Mouse (Mus musculus) embryo, embryonic 9.5 days (tissue): ENCODE data around the gene Gria3.

Source experiments
- DNase-seq: peaks from one replicate; pipeline ENCODE4 v3.0.0-alpha.2; 2017; ENCODE audit errors: extremely low spot score

Gria3 gene

DNA sequence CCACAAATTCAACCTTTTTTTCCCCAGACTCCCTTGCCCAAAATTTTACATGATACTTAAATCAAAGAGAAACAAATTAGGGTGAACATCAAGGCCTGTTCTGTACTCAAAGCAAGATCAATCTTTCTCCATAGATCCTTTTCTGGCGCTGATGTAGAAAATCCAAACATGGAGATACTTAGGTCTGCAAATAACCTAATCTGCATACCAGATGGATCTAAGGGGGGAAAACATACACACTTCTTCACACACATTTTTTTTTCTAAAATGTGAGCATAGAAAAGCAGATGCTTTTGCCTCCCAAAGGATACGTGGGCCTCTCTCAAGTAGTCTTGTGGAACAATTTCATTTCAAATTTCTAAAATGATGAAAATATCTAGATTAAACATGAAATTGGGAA lies 164.2 kb downstream of the Gria3 start:
- no peak for DNase-seq

DNA sequence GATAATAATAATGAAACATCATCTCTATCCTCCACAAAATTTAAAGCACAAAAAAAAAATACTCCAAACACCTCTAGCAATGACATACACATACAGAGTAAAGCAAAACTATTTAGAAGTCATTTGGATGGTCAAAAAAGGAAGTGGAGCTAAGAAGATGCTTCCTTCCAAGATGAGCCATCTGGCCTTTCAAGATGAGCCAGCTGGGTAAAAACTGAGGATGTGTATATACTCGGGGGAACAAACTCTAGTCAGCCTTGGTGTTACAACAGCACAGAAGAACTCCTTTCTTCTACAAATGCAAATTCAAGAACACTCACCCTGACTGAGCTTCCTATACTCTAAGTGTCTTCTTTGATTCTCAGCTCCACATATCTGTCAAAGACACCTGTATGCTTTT lies 172.4 kb downstream of the Gria3 start:
- no peak for DNase-seq

DNA sequence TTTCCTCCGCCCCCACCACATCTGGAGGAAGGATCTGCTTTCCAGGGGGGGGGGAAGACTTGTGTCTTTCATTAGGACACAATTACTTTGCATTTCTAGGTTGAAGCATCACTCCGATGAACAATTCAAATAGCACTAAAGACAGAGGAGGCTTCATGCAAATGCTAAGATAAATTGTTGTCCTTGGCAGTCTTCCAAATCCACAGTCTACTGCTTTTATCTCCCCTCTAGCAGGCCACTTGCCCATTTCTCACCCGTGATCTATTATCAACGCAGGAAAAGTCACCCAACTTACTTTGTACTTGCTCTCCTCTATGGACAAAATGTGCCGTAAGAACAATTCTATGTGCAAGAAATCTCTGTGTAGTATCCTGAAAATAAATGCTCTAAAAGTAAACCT lies 178.1 kb downstream of the Gria3 start:
- DNase-seq = no peak

DNA sequence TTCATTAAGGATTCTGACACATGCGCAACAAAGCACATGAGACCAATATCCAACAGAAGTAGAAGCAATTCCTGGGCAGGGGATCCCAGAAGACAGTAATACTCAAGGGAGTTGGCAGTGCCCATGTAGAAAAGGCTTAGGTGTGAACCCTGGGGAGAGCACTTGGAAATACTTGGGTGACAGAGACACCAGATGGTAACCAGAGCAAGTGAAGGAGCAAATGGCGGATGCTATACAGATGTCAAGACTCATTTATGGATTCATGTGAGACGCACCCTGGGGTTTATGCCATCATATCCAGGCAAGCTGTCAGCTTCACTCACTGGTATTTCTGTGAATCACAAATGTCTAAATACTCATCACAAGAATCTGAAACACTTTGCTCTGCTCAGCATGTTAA lies 187.0 kb downstream of the Gria3 start:
- no peak for DNase-seq

DNA sequence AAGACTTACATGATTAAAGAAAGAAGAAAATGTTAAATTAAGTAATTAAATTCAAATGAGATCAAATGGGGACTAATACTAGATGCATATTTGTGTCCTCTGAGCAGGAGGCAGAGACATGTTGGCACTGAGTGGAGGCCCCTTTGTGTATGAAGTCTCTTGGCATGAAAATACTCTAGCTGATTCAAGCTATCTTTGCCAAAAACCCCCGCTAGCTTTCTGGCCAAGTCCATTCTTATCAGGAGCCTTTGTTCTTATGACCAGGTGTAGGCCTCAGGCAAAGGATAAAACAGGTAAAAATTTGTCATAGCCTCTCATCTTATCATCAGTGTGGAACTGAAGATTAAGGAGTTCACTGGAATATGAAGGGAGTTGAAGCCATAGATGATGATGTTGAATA lies 206.5 kb downstream of the Gria3 start:
- DNase-seq = no peak

DNA sequence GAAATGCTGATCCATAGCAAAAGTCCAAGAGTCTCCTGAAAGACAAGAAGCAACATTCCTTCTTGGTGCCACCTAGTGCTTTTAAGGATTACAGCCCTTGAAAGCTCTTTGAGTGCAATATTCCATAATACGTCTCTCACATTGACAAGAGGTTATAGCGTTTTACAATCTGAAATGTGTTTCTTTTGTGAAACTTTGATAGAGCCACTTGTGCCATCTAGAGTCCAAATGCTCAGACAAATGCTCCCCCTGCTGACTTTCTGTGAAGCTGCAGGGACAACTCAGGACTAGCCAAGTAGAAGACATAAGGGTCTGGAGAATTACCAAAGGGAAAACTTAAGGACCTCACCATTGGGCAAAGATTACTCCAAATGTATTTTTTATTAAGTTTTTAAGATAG lies 214.3 kb downstream of the Gria3 start:
- DNase-seq = peak; percentile 8

DNA sequence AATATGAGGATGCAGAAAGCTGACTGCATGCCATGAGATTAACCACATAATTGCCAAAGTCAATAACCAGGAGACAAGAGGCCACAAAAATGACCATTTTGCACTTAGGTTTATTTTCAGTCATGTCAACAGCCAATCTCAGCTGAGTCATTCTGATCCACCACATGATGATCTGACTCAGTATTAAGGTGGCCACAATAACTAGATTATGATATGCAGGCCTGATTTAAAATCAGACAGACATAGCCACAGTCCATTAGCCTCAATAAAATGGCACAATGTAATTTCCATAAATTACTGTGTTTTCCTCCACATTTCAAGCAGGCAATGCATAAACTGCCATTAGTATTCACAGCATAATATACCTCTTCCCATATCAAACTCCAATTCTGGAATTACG lies 216.3 kb downstream of the Gria3 start:
- no peak for DNase-seq

DNA sequence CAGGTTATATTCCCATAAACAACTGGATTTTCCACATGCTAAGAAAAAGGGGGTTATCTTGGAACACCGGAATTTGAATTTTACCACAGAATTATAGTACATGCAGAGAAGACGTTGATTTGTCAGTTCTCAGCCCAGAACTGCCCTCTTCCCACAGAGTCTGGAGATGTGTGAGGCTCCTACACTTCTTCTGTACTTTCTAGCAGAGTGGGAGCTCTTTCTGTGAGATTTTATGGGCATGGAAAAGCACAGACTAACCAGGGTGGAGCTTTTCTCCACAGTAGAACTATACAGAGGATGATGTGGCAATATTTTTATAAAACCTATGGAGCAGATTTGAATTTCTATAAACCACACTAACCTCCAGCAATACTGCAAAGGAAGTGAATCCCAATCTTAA lies 217.7 kb downstream of the Gria3 start:
- no peak for DNase-seq

DNA sequence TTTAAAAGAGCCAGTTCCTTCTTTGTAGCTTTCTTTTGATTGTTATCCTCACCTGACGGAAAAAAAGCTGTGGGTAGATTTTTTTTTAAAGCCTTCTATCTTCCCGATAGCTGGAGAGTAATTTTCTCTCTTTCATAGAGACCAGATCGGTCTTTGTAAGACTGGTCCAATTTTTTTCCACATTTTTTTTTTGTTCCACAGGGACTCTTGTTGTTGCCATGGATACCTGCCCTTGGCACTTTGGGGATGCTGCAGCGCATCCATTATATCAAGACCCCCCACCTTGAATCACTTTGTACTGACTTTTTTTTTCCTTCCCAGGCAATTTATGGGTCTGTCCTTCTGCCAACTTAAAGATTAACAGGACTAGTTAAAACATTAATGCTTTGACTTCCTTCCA lies 232.9 kb downstream of the Gria3 start:
- no peak for DNase-seq

DNA sequence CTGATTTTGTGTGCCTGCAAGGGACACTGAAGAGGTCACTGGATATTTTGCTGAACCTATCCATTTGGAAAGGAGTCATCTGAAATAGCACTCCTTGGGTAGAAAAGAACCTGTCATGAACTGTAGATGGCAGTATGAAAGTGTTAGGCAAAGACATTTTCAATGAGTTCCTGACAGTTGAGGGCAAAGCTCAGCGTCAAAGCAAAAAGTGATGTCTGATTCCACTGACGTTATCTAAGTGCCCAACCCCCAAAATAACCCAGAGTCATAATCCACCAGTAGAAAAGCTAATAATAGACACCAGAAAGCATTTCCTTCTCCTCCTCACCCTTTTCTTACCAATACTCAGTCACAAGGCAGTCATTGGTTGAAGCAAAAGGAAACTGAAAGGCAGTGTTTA lies 244.3 kb downstream of the Gria3 start:
- DNase-seq = no peak

DNA sequence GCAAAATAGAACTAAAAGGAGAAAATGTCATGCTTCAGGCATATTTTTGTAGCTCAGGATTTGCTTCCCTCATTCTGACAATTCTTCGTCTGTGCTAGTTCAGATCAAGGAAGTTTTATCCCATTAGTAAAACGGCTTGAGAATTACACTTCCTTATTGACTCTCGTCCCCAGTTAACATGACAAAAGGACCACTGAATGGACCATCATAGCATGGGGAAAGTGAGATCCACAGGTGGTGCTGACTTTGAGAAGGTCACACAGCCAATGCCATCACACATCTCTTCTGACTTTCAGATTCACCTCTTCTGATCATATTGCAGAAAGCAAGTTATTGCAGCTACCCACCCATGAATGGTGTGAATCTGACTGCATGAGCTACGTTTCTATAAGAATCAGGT lies 257.1 kb downstream of the Gria3 start:
- DNase-seq = no peak

DNA sequence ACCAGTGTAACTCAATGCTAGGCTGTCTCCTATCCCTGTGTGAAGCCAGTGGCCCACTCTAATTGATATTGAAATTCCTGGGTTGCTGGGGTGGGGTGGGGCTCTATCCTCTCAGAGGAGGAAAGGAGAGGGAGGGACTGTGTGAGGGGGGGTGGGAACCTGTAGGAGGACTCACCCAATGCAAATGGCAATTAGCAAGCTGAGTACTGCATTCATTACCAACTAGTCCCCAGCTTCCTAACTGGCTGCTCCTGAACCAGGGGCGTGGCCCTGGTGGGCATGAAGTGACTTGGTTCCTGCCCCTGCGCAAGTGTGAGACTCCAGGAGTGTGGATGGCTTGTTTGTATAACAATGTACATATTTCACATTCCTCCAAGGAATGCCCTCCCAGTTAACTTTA lies 288.2 kb downstream of the Gria3 start:
- no peak for DNase-seq

DNA sequence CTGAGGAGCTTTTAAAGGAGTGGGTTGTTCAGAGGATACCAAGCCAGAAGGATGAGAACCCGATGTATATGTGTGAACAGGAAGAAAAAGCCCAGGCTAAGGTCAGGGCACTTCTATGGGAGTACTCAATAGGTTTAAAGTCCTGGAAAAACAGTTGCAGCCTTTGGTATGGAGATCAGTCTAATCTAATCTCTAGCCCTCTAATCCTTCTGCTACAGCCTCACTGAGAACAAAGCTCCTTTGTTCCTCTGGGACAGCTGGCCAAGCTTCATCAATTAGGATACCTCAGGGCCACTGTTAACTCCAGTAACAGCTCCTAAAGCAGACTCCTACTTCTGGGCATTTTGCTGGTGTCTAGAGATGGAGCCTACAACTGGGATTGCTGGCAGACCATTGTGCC lies 291.4 kb downstream of the Gria3 start:
- no peak for DNase-seq
